Mouse (Mus musculus) ovary, adult 10 weeks (tissue): ENCODE measurements around the gene Gm28043. TPM values are rescaled to one million over a fixed set of nuclear protein-coding genes. Genes with fewer than 3 reads are reported as not detected.

Experiments
- polyA plus RNA-seq: library from polyadenylated mRNA; stranded (reverse); fragments of 350-450 nt; fragmentation: Illumina TruSeq; extraction: RNeasy Lipid Tissue Mini Kit (QIAGEN cat#74804); gene quantifications from one replicate; pipeline ENCODE4 v1.2.3, GENCODE M21; 2014

Gene Gm28043
- polyA plus RNA-seq = 0.97 TPM

GRCm38 (mm10) chr17:29614115-29615023, at the start of gene Gm28043, which contains the start of gene Rnf8:
Gene Gm28043, plus strand, starts transcription at chr17:29614876.
Gene Rnf8, plus strand, starts transcription at chr17:29614790.

GRCm38 (mm10) chr17:29660076-29660761, 45.5 kb downstream of the Gm28043 start, which contains the start of gene Cmtr1:
Gene Cmtr1, plus strand, starts transcription at chr17:29660595.

GRCm38 (mm10) chr17:29716732-29717445, 102.2 kb downstream of the Gm28043 start, which contains the start of gene Ccdc167:
Gene Ccdc167, minus strand, starts transcription at chr17:29717044.

Other genes with a start within 250 kb of the Gm28043 start
- gene Pim1, start 124.1 kb upstream of the Gm28043 start, polyA plus RNA-seq = 17.8 TPM
- not detected for gene Gm17657, start 65.2 kb upstream of the Gm28043 start, polyA plus RNA-seq
- 3.6 TPM for gene Tbc1d22b, start 65.1 kb upstream of the Gm28043 start, polyA plus RNA-seq
- gene Tmem217, start 62.5 kb upstream of the Gm28043 start, polyA plus RNA-seq = not detected
- 18.9 TPM for gene Rnf8, start 86 bp upstream of the Gm28043 start, polyA plus RNA-seq
- 22.7 TPM for gene Cmtr1, start 45.7 kb downstream of the Gm28043 start, polyA plus RNA-seq
- gene Ccdc167, start 102.2 kb downstream of the Gm28043 start, polyA plus RNA-seq = 6.9 TPM